Mouse (Mus musculus) heart, embryonic 15.5 days (tissue): Measurements from ENCODE around the gene U2af1. TPM values are rescaled to one million over a fixed set of nuclear protein-coding genes. Genes with fewer than 3 reads are reported as not detected.

Experiments used
- ATAC-seq: fragments of 200-750 bp; cut with Nextera tagmentation; replicated peaks from 2 replicates; pipeline ENCODE4 v1.8.0; 2017; ENCODE audit warnings: low read depth, moderate TSS enrichment; ENCODE audit not compliant: insufficient number of reproducible peaks, insufficient read depth, low FRiP score
- H3K27ac ChIP-seq: fragments of 300-500 bp; sonication (generic); 2 replicates; pipeline ENCODE4 v1.5.1; 2015; ENCODE audit warnings: mild to moderate bottlenecking, inconsistent platforms
- H3K27me3 ChIP-seq: fragments of 300-500 bp; sonication (generic); 2 replicates; pipeline ENCODE4 v1.6.1; 2015; ENCODE audit warnings: inconsistent platforms
- H3K36me3 ChIP-seq: fragments of 300-500 bp; sonication (generic); 2 replicates; pipeline ENCODE4 v1.6.1; 2015; ENCODE audit warnings: mild to moderate bottlenecking, inconsistent platforms
- H3K4me1 ChIP-seq: fragments of 300-500 bp; sonication (generic); replicated peaks from 2 replicates; pipeline ENCODE4 v1.6.1; 2015; ENCODE audit warnings: inconsistent platforms
- H3K4me2 ChIP-seq: fragments of 300-500 bp; sonication (generic); 2 replicates; pipeline ENCODE4 v1.6.1; 2015; ENCODE audit warnings: inconsistent platforms, mild to moderate bottlenecking, moderate library complexity
- H3K4me3 ChIP-seq: fragments of 300-500 bp; sonication (generic); 2 replicates; pipeline ENCODE4 v1.5.1; 2015; ENCODE audit warnings: mild to moderate bottlenecking, inconsistent platforms
- H3K9ac ChIP-seq: fragments of 300-500 bp; sonication (generic); 2 replicates; pipeline ENCODE4 v1.6.1; 2015; ENCODE audit warnings: mild to moderate bottlenecking, inconsistent platforms
- H3K9me3 ChIP-seq: fragments of 300-500 bp; sonication (generic); replicated peaks from 2 replicates; pipeline ENCODE4 v1.6.1; 2016; ENCODE audit warnings: inconsistent platforms
- WGBS: fragments of 180-500 bp; shearing (Covaris S2); methylation state at CpG from one replicate; pipeline ENCODE4 v1.1.7; 2015; ENCODE audit warnings: mixed read lengths; 5-methylcytosine and 5-hydroxymethylcytosine counted together
- polyA plus RNA-seq: library from polyadenylated mRNA; unstranded; fragments of >200 nt; fragmentation: Nextera tagmentation; extraction: Ambion mirVana; gene quantifications from 2 replicates; pipeline ENCODE4 v1.2.1, GENCODE M21; 2015

The U2af1 gene
- polyA plus RNA-seq, 1 experiment from 2014 or later = 171 TPM

- H3K27me3 ChIP-seq = peaks cover 5% of the 10 kb centered on the region
- peak overlapping the region; percentile 36; the same call in 1 of the 2 replicates for H3K9ac ChIP-seq
- peak overlapping the region; percentile 48 for H3K4me2 ChIP-seq
- 9% methylated on average over 3 of the region's 3 CpGs for WGBS
- no peaks in the 10 kb centered on the region for H3K36me3 ChIP-seq
- no peak overlapping the region for H3K4me3 ChIP-seq
- no peaks in the 10 kb centered on the region for H3K9me3 ChIP-seq
- H3K4me1 ChIP-seq = peaks cover 13% of the 10 kb centered on the region
- H3K27ac ChIP-seq = peak overlapping the region; percentile 89
- ATAC-seq = peak; percentile 73
Observed at GRCm38 (mm10) chr17:31686225-31686564, 27.5 kb upstream of the U2af1 start.

GRCm38 (mm10) chr17:31685514-31686224 lies 27.0 kb upstream of the U2af1 start:
- H3K9ac ChIP-seq = peak overlapping the region; percentile 36; the same call in 1 of the 2 replicates
- no peak overlapping the region for H3K4me3 ChIP-seq
- H3K4me1 ChIP-seq = peaks cover 13% of the 10 kb centered on the region
- peak overlapping the region; percentile 48 for H3K4me2 ChIP-seq
- H3K27ac ChIP-seq = peak overlapping the region; percentile 89
- 12% methylated on average over 17 of the region's 17 CpGs for WGBS
- no peaks in the 10 kb centered on the region for H3K9me3 ChIP-seq
- ATAC-seq = peak; percentile 36; the same call in 1 of the 2 replicates
- H3K36me3 ChIP-seq = no peaks in the 10 kb centered on the region
- H3K27me3 ChIP-seq = peaks cover 8% of the 10 kb centered on the region

- no peak overlapping the region for H3K4me3 ChIP-seq
- no peak for ATAC-seq
- peaks cover 31% of the 10 kb centered on the region for H3K27me3 ChIP-seq
- no peaks in the 10 kb centered on the region for H3K9me3 ChIP-seq
- H3K4me2 ChIP-seq = no peak overlapping the region
- no peaks in the 10 kb centered on the region for H3K36me3 ChIP-seq
- 0 out of 2 replicates have a peak, but pooled peaks cover 2% of the 10 kb centered on the region for H3K4me1 ChIP-seq
- H3K9ac ChIP-seq = no peak overlapping the region
- WGBS = 51% methylated on average over 2 of the region's 2 CpGs
- no peak overlapping the region for H3K27ac ChIP-seq
Observed at GRCm38 (mm10) chr17:31680450-31680849, 21.8 kb upstream of the U2af1 start.

- no peak within 1 kb of the TSS for H3K4me3 ChIP-seq
- H3K9me3 ChIP-seq = no peaks in the 10 kb centered on the region
- H3K9ac ChIP-seq = no peak within 1 kb of the TSS
- H3K4me1 ChIP-seq = no peaks in the 10 kb centered on the region
- ATAC-seq = no peak
- no peaks in the 10 kb centered on the region for H3K36me3 ChIP-seq
- peaks cover 26% of the 10 kb centered on the region; the same call in 1 of the 2 replicates for H3K27me3 ChIP-seq
- WGBS = 72% methylated on average over 8 of the region's 8 CpGs
- H3K27ac ChIP-seq = no peak within 1 kb of the TSS
- no peak within 1 kb of the TSS for H3K4me2 ChIP-seq
Observed at GRCm38 (mm10) chr17:31677507-31677906, 18.8 kb upstream of the U2af1 start, which contains the start of gene Cryaa. Gene Cryaa, plus strand, starts transcription at chr17:31677807.

- no peak for ATAC-seq
- 83% methylated on average over 1 of the region's 1 CpGs for whole genome bisulfite sequencing
- H3K36me3 ChIP-seq = no peaks in the 10 kb centered on the region
- no peak overlapping the region for H3K9ac ChIP-seq
- 0 out of 2 replicates have a peak, but pooled peaks cover 20% of the 10 kb centered on the region for H3K27me3 ChIP-seq
- no peaks in the 10 kb centered on the region for H3K4me1 ChIP-seq
- no peaks in the 10 kb centered on the region for H3K9me3 ChIP-seq
- H3K27ac ChIP-seq = no peak overlapping the region
- H3K4me2 ChIP-seq = no peak overlapping the region
- no peak overlapping the region for H3K4me3 ChIP-seq
Observed at GRCm38 (mm10) chr17:31674426-31674825, 15.7 kb upstream of the U2af1 start.

DNA sequence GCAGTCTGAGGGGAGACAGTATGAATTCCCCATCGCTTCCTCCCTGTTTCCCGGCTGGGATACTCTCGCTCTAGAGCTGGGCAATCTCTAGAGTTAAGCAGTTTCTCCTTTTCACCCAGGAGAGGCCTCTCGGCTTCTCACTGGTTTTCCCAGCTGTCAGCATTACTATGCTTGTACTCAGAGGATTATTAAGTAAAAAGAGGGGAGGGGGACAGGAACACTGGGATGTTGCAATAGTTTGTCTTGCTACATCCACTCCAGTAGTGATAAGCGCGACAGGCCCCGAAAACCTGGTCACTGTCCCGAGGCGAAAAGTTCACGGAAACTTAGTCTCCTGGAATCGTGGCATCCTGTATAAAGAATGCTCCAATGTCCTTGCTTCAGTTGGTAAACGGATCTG lies 13.6 kb upstream of the U2af1 start:
- Histone ChIP-seq H3K9ac (no peak overlapping the region), H3K27me3 (0 out of 2 replicates have a peak, but pooled peaks cover 4% of the 10 kb centered on the region), H3K4me3 (no peak overlapping the region), H3K4me2 (no peak overlapping the region), H3K9me3 (no peaks in the 10 kb centered on the region), H3K36me3 (no peaks in the 10 kb centered on the region), H3K4me1 (no peaks in the 10 kb centered on the region), H3K27ac (no peak overlapping the region)
- 72% methylated on average over 12 of the region's 12 CpGs for WGBS
- no peak for ATAC-seq

DNA sequence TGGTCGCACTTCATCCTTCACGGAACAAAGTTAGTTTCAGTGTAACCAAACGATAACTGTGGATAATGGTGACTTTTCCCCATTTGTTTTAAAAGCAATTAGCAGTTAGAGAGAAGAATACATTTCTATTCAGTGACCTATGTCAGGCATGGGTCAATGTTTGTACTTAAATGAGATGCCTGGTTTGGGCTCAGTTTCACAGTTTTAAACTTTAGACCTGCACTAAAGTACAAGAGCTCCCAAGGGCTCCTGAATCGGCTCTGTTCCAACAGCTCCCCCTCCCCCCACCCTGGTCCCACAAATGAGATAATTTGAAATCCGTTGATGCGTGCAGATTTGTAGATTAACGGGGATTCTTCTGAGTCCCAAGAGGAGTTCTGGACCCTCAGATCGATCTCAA lies 13.0 kb upstream of the U2af1 start:
- WGBS = 69% methylated on average over 8 of the region's 8 CpGs
- Histone ChIP-seq H3K9ac (no peak overlapping the region), H3K36me3 (no peaks in the 10 kb centered on the region), H3K27ac (no peak overlapping the region), H3K4me1 (no peaks in the 10 kb centered on the region), H3K4me3 (no peak overlapping the region), H3K27me3 (no peaks in the 10 kb centered on the region), H3K4me2 (no peak overlapping the region), H3K9me3 (no peaks in the 10 kb centered on the region)
- ATAC-seq = no peak

DNA sequence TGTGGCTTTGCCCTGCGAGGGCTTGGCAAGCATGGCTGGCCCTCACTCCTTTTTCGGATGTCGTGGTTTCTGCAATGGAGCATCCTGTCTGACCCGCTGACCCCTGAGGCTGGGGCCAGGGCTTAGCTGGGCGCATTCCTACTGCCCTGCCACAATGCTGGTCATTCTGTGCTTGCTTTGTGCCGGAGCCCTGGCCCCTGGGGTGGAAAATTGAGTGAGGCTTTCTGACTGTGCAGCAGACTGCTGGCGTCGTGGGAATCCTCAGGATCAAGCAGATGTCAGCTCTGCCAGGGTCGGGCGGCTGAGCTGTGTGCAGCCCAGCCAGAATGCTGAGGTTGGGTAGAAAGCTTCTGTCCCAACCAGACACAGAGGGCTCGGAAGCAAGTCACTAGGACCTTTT lies 11.5 kb upstream of the U2af1 start:
- H3K4me3 ChIP-seq = no peak overlapping the region
- no peak for ATAC-seq
- WGBS = 61% methylated on average over 11 of the region's 11 CpGs

GRCm38 (mm10) chr17:31668306-31668705 lies 9.6 kb upstream of the U2af1 start:
- 60% methylated on average over 9 of the region's 9 CpGs for WGBS
- Histone ChIP-seq H3K27ac (no peak overlapping the region), H3K9me3 (no peaks in the 10 kb centered on the region), H3K9ac (no peak overlapping the region), H3K27me3 (no peaks in the 10 kb centered on the region; the same call in 1 of the 2 replicates), H3K4me2 (no peak overlapping the region), H3K4me3 (no peak overlapping the region), H3K4me1 (no peaks in the 10 kb centered on the region), H3K36me3 (no peaks in the 10 kb centered on the region)
- ATAC-seq = no peak

More for the DNA sequence above, 11.5 kb upstream of the U2af1 start:
- H3K4me2 ChIP-seq = no peak overlapping the region
- H3K9ac ChIP-seq = no peak overlapping the region
- no peaks in the 10 kb centered on the region for H3K36me3 ChIP-seq
- H3K27ac ChIP-seq = no peak overlapping the region
- H3K4me1 ChIP-seq = no peaks in the 10 kb centered on the region
- H3K27me3 ChIP-seq = no peaks in the 10 kb centered on the region; the same call in 1 of the 2 replicates
- H3K9me3 ChIP-seq = no peaks in the 10 kb centered on the region

DNA sequence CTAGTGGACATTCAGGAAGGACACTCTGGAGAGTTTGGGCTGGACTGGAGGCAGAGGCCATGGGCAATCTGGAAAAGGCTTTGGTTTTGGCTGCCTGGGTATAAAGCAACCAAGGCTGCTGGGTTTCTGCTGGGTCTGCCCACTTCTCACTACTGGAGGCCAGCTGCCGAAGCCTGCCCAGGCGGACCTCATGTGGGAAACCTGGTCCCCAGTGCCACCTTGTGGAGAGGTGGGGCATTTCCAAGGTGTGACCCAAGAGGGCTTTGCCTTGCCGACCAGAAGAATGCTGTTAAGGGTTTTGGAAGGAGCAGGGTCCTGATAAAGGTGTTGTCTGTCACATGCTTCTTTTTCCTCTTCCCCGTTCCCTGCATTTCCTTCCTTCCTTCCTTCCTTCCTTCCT lies 6.1 kb upstream of the U2af1 start:
- ATAC-seq = 0 out of 2 replicates have a peak, but pooled peaks have one; percentile 53
- H3K27ac ChIP-seq = no peak overlapping the region
- H3K36me3 ChIP-seq = no peaks in the 10 kb centered on the region
- H3K4me1 ChIP-seq = no peaks in the 10 kb centered on the region
- WGBS = 4% methylated on average over 4 of the region's 4 CpGs
- no peaks in the 10 kb centered on the region; the same call in 1 of the 2 replicates for H3K27me3 ChIP-seq
- H3K4me3 ChIP-seq = no peak overlapping the region
- no peak overlapping the region for H3K9ac ChIP-seq
- no peaks in the 10 kb centered on the region for H3K9me3 ChIP-seq
- no peak overlapping the region for H3K4me2 ChIP-seq

GRCm38 (mm10) chr17:31662855-31663254 lies 4.2 kb upstream of the U2af1 start:
- Histone ChIP-seq H3K9ac (no peak overlapping the region), H3K4me2 (no peak overlapping the region), H3K4me3 (no peak overlapping the region), H3K27ac (no peak overlapping the region), H3K4me1 (0 out of 2 replicates have a peak, but pooled peaks cover 5% of the 10 kb centered on the region), H3K9me3 (no peaks in the 10 kb centered on the region), H3K36me3 (no peaks in the 10 kb centered on the region), H3K27me3 (no peaks in the 10 kb centered on the region; the same call in 1 of the 2 replicates)
- ATAC-seq = no peak
